Mouse (Mus musculus): Measurements from ENCODE around the gene Smarcd1.
"Not testable (repeated sequence)": the region's sequence is repeated elsewhere in the genome, so short reads cannot be mapped to it uniquely, and the experiment has no call there.

The Smarcd1 gene

DNA sequence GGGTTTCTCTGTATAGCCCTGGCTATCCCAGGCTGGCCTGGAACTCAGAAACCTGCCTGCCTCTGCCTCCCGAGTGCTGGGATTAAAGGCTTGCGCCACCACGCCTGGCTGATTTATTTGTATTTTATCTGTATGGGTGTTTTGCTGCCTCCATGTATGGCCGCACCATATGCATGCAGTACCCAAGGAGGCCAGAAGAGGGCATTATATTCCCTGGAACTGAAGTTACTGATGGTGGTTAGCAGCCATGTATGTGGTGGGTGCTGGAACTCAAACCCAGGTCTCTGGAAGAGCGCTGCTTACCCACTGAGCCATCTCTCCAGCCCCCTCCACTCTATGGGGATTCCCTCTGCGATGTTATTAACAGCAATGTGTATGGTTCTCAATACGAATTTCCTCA is 19.0 kb upstream of the Smarcd1 start:
- in situ Hi-C loops (cut with MboI; ENCODE audit: low sequenced_read_pairs): no loop called here

DNA sequence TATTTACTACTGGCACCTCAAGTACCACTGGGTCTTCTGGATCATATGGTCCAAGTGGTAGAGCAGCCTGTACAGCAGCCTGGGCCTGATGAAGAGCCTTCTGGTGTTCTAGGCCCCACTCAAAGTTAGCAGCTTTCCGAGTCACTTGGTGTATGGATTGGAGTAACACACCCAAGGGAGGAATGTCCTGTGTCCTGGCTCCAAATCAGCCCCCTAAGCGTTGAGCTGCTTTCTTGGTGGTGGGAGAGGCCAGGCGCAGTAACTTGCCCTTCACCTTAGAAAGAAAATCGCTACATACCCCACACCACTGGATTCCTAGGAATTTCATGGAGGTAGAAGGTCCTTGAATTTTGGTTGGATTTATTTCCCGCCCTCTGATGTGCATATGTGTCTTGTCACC is 17.8 kb upstream of the Smarcd1 start:
- in situ Hi-C loops (cut with MboI; ENCODE audit: low sequenced_read_pairs): no loop called here

DNA sequence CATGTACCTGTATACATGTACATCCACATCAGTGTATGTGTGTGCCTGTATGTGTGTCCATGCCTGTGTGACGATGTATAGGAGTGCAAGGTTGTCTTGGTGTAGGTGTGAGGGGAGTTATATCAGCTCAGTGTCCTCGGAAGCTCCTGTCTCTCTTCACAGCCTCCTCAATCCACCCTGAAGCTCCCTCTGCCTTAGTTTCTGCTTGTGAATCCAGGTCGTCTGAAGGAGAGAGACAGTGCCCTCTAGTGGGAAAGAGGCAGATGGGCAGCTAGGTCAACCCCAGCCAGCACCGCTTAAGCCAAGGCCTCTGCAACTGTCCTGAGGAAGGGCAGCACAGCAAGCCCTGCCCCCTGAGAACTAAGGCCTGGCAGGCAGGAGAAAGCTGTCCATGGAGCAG is 13.2 kb upstream of the Smarcd1 start:
- in situ Hi-C loops (cut with MboI; ENCODE audit: low sequenced_read_pairs): no loop called here

DNA sequence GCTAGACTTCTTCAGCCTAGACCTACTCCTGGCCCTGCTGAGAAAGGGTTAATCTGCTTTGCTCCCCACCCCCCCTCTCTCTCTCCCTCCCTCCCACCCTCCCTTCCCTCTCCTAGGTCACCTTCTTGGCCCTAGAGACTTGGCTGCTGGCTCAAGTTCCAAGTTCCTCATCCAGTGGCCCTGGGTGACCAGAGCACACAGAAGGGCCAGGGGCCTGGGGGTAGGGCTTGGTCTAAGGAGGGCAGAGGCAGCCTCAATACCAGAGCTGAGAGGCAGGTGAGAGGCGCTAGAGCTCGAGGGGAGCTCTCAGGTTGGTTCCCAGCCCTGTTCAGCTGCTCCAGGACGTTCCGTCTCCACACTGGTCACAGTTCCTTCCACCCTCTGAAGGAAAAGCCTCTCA is 11.0 kb upstream of the Smarcd1 start:
- in situ Hi-C loops (cut with MboI; ENCODE audit: low sequenced_read_pairs): no loop called here

DNA sequence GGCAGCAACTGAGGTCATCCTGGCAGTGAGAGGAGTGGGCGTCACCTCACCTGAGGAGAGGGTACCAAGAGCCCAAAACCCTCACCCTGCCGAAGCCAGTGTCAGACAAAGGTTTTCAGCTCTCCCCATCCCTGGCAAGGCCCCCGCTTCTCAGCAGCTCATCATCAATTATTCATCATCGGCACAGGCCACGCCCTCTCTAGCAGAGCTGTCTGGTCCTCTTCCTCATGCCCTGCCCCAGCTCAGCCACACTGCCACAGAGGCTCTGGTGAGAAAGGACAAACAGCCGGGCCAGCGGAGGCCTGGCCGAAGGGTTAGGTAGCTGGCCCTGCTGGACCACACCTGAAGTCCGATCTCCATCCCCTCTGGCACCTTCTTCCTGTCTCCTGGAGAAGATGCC is 10.0 kb upstream of the Smarcd1 start:
- in situ Hi-C loops (cut with MboI; ENCODE audit: low sequenced_read_pairs): no loop called here

DNA sequence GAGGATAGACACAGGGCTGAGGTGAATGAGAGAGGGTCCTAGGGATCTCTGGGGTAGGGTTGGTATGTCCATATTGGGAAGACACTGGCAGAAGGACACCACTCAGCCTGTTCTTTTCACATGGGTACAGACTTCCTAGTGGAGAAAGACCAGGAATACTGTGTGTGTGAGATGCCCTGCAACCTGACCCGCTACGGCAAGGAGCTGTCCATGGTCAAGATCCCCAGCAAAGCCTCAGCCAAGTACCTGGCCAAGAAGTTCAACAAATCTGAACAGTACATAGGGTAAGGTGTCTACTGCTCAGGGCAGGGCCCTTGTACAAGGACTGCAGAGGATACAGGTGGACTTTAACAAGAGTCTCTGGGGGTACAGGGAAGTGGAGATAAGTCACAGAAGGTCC is 4.6 kb upstream of the Smarcd1 start:
- in situ Hi-C loops (cut with MboI; ENCODE audit: low sequenced_read_pairs): no loop called here

DNA sequence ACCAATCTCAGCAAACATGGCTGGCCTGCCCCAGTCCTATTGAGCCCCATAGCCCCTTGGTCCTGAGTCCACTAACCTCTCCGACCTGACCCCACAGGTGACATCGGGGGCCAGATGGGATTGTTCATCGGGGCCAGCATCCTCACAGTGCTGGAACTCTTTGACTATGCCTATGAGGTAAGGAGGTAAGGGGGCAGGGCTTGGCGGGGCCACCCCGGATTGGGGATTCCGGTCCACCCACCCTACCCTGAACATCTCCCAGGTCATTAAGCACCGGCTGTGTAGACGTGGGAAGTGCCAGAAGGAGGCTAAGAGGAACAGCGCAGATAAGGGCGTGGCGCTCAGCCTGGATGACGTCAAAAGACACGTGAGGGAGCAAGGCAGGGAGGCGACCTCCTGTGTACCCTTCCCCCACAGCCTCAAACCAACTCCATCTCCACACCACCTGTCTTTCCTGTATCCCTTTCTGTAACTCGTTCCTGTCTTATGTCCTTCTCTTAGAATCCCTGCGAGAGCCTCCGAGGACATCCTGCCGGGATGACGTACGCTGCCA is 3.3 kb upstream of the Smarcd1 start:
- in situ Hi-C loops (cut with MboI; ENCODE audit: low sequenced_read_pairs): no loop called here

DNA sequence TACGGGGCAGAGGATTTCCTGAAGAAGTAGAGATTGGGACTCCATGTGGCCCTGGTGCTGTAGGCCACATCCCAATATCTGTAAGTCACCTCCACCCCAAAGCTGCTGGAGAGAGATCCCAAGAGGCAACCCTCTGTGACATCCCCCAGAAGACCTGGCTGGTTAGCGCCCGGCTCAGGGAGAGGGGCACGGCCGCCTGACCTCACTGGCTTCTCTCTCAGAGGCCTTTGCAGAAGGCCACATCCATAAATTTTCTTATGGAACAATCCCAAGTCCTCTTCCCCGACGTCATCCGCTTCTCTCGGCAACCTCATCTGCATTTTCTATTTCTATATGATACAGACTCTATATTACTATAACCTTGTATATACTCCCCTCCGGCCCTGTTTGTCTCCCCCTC is 2.2 kb upstream of the Smarcd1 start:
- in situ Hi-C loops (cut with MboI; ENCODE audit: low sequenced_read_pairs): no loop called here

DNA sequence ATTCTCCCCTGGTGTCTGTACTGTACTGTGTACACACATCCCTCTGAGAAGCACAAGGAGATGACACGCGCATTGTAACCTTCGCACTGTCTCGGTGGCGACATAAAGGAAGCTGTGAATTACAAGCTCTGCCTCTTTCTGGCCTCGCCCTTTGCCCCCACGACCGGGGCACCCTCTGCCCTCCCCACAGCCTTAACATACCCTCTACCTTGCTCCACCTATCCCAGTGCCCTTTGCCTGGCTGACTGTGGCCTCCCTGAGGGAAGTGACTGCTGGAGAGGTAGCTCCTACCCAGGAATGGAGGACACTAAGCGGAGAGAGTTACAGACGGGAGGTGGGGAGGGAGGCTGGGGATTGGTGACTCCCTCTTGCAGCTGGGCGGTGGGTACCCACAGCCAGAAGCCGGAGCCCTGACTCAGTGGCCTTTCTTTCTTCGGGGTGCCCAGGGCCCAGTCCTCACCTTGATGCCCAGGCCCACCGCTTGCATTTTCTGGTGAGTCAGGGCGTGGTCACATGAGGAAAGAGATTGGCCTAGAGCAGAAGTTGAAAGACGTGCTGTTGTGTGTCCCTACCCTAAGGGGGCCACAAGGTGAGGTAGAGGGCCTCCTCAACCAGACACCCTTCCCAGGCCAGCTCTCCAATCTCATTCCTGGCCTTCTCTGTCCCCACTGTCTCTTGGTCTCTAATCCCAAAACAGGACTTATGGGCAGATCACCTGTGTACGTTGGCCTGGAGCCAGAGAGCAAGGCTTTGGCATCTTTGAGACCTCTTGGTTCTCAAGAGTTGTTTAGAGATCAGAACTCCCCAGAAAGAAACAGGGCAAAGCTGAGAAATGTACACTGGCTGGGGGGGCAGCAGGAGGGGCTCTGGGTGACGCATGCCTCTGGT is 1.5 kb upstream of the Smarcd1 start:
- in situ Hi-C loops (cut with MboI; ENCODE audit: low sequenced_read_pairs): no loop called here

DNA sequence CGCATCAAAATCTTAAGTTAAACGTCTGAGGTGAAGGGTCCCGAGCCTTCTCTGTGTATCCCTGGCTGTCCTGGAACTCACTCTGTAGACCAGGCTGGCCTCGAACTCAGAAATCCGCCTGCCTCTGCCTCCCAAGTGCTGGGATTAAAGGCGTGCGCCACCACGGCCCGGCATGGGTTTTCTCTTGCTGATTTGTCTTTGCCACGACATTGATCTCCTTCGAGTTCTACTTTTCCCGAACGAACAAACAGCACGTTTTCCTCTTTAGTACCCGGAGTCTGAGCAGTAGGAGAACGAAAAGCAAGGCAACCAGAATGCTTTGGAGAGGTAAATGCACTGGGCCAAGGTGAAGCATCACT is 310 bp upstream of the Smarcd1 start:
- in situ Hi-C loops (cut with MboI; ENCODE audit: low sequenced_read_pairs): not testable (repeated sequence)

DNA sequence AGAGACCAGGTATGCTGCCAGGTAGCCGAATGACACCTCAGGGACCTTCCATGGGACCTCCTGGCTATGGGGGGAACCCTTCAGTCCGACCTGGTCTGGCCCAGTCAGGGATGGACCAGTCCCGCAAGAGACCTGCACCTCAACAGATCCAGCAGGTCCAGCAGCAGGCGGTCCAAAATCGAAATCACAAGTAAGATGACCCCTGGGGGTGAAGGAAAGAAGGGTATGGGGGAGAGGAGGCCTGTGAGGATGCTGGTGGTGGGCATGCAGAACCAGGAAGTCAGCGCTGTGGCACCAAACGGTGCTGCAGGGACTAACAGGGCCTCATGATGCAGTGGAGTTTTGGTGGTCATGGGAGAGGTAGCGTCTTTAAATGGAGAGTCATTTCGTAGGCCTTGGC is 1.2 kb downstream of the Smarcd1 start:
- in situ Hi-C loops (cut with MboI; ENCODE audit: low sequenced_read_pairs): no loop called here

DNA sequence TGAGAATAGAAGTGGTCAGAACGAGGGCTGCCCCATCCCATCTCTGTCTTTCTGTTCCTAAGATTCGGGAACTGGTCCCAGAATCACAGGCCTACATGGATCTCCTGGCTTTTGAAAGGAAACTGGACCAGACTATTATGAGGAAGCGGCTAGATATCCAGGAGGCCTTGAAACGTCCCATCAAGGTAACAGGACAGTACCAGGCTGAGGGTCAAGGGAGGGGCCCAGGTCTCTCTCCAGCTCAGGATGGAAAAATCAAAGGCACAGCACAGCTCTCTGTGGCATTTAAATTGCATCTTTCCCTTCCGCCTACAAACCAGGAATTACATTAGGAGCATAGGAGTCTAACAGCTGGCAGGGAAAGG is 1.7 kb downstream of the Smarcd1 start:
- in situ Hi-C loops (cut with MboI; ENCODE audit: low sequenced_read_pairs): no loop called here

DNA sequence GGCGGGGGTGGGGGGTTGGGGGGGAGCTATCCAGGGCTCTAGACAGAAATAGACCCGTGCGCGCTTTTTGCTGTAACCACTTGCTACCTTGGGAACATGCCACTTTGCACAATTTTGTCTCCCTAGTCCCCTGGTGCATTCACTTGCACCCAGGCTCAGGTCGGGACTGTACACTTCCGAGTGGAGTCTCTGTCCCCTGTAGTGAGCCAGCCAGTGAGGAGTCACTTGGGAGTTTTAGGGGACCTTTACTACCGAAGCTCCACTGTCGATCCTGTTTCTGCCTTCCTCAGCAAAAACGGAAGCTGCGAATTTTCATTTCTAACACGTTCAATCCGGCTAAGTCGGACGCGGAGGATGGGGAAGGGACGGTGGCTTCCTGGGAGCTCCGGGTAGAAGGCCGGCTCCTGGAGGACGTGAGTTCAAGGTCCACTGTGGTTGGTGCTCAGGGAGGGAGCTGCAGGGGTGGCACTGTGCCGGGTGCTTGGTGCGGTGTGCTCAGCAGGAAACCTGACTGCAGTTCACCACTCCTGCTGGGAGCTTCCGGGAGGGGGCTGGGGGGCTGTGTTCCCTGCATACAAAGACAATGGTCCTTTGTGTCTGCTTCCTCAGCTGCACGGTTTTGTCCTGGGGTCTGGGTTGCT is 2.2 kb downstream of the Smarcd1 start:
- in situ Hi-C loops (cut with MboI; ENCODE audit: low sequenced_read_pairs): no loop called here

DNA sequence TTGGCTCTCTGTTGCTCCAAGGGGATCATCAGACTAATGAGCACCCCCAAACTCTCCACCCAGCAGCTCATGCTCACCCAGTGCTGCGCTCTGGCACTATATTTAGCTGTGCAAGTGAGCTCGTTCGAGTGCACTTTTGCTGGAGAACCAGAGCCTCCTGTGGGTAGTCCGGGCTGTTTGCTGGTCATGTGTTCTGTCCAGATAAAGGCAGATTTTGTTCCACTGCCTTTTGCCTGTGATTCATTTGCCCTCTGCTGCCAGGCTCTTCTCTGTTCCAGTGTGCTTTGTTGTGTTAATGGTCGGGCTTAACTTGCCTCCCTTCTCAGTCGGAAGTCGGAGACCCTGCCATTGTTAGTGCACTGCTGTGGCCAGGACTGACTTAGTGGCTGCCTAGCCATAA is 3.0 kb downstream of the Smarcd1 start:
- in situ Hi-C loops (cut with MboI; ENCODE audit: low sequenced_read_pairs): no loop called here

DNA sequence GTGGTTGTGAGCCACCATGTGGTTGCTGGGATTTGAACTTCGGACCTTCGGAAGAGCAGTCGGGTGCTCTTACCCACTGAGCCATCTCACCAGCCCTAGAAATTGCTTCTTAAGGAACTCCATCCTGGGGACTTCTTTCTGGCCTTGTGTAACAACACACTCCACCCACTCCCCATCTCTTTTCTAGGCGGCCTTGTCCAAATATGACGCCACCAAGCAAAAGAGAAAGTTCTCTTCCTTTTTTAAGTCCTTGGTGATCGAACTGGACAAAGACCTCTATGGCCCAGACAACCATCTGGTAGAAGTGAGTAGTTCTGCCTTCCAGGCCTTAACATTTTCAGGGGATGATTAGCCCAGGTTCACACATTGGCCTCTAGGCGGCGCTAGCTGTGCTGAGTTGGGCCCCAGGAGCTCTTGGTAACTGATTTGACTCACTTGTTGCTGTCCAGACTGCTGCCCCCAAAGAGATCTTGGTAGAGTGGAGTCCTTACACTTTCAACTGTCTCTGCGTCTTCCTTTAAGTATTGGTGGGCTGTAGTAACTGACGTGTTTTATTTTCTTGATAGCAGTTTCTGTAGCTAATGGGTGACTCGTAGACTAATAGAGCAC is 3.6 kb downstream of the Smarcd1 start, which contains the start of gene Gm17349:
Gene Gm17349, minus strand, starts transcription at position 51 of the 609 bp plus-strand sequence.
- in situ Hi-C loops (cut with MboI; ENCODE audit: low sequenced_read_pairs): no loop called here

DNA sequence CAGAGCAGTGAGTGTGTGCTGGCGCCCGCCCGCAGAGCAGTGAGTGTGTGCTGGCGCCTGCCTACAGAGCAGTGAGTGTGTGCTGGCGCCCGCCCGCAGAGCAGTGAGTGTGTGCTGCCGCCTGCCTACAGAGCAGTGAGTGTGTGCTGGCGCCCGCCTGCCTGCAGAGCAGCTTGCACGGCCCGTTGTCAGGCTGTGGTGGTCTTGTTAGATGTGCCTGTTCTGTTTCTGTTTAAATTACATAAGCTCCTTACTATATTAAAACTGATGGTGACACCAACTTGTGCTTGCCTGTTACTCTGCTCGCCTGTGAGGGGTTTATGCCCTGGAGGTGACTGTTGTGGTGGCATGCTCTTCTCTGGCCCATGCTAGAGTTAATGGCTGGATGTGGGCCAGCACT is 6.2 kb downstream of the Smarcd1 start:
- in situ Hi-C loops (cut with MboI; ENCODE audit: low sequenced_read_pairs): no loop called here

DNA sequence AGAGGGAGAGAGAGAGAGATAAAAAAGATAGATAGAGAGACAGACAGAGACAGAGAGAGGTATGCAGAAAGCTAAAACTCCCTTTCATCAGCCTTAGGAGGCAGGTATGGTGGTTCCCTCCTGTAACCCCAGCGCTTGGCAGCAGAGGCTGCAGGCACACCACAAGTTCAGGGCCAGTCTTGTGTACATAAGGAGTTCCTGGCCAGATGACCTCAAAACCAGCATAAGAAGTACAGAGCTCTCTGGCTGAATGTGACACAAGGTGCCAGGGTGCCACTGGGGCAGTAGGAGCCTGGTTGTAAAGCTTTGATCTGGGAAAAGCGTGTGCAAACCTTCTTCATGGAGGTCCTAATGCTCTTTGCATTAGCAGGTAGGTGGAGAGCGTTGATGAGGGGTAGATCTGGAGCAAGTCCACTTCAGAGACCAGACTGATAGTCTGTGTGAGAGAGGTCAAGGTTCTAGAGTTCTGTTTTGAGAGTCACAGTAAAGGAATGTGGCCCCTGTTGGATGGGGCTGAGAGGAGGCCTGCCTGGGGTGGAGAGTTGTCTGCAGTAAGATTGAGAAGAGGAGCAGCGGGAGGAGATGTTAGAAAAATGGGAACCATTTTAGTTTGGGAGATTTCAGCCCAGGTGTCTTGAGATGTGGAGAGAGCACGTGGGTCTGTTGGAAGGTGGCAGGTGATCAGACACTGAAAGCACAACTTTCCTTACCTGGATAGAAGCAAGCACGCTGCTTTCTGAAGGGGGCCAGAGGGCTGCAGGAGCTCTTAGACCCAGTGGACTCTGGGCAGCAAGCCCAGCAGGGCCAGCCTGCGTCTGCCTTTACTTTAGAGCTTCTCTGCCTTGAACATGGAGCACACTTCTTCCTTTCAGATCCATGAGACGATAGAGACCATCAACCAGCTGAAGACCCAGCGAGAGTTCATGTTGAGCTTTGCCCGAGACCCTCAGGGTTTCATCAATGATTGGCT is 8.6 kb downstream of the Smarcd1 start:
- in situ Hi-C loops (cut with MboI; ENCODE audit: low sequenced_read_pairs): no loop called here

DNA sequence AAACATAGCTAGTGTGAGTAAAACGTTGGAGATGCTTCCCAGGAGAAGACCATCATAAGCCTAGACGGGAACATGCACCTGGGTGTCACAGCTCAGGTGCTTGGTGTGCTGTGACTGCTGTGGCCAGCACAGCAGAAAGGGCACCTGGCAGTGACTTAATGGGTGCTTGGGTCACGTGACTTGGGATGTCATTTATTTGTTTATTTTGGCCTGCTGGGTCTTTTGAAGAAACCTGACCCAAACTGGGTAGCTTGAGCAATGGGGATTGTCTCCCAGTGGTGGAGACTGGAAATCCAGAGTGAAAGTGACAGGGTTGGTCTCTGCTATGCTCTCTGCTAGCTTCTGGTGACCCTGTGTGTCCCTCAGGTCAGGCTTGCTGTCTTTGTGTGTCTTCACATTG is 9.6 kb downstream of the Smarcd1 start:
- in situ Hi-C loops (cut with MboI; ENCODE audit: low sequenced_read_pairs): no loop called here

DNA sequence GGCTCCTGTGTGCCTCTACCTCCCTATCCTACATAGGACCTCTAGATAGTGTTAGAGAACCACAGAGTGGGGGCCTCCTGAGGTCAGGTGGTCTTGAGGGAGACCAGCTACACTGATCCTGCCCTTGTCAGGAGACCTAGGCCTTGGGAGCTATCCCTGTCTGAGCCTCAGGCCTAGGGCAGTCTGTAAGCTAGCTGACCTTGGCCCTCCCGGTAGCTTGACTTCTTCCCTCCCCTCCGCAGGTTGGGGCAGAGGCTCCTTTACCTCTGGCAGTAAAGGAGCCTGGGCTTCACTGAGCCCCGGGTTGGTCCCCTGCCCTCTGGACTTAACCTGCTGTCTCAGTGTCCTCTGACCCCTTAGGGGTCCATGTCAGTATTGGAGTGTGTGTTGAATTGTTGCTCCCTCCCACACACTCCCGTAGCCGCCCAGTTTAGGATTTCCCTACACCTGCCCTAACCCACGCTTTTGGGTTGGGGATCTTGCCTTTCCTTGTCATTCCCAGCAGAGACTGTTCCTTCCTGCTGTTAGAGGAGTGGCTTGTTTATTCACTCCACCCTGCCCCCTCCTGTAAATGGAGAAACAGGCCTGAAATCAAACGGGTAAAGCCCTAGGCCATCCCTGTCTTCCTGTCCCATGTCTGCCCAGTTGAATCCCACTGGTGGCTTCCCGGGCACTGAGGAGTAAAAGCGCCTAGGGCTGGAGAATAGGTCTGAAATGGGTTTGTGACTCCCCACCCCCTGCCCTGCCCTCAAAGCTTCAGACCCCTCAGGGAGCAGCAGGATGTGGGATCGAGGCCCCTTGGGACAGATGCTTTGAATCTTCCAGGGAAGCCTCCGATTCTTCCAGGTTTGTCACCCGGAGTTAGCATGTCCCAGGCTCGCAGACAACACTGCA is 11.0 kb downstream of the Smarcd1 start:
- in situ Hi-C loops (cut with MboI; ENCODE audit: low sequenced_read_pairs): no loop called here

DNA sequence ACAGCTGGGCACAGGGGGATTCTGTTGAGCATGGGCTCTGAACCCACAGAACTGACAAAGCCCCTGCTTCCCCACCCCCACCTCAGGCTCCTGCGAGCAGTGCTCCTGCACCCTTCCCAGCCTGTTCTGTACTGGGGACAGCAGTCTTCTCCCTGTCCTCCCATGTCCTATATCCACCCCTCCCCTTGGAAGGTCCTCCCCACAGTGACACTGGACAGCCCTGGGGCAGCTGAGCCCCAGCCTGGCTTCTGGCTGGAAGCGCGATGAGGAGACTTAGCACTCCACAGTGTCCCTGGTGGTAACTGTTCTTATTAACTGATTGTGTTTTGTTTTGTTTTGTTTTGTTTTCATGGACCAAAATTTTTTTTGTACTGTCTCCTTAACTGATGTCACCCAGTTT is 11.6 kb downstream of the Smarcd1 start:
- in situ Hi-C loops (cut with MboI; ENCODE audit: low sequenced_read_pairs): no loop called here

Data from CH12F3 (cell line).